Mouse (Mus musculus): Measurements from ENCODE around the gene Gm32717. TPM values are rescaled to one million over a fixed set of nuclear protein-coding genes. Genes with fewer than 3 reads are reported as not detected.
"Not testable (repeated sequence)": the region's sequence is repeated elsewhere in the genome, so short reads cannot be mapped to it uniquely, and the experiment has no call there.

The Gm32717 gene
- polyA plus RNA-seq, 1 experiment from 2014 or later: not detected

- H3K36me3 ChIP-seq: no peaks in the 10 kb centered on the region
- no peak within 1 kb of the TSS for H3K27ac ChIP-seq (ENCODE audit: poor library complexity, severe bottlenecking)
- no peaks in the 10 kb centered on the region for H3K9me3 ChIP-seq (replicated peaks)
- WGBS: 83% methylated on average over 4 of the region's 4 CpGs
- H3K9ac ChIP-seq: no peak within 1 kb of the TSS
- ATAC-seq (ENCODE audit: insufficient number of reproducible peaks, low FRiP score): no peak
- no peak within 1 kb of the TSS for H3K4me3 ChIP-seq
- H3K4me1 ChIP-seq (replicated peaks): no peaks in the 10 kb centered on the region
- no peaks in the 10 kb centered on the region for H3K27me3 ChIP-seq (replicated peaks)
- no peak within 1 kb of the TSS for H3K4me2 ChIP-seq
Measured at GRCm38 (mm10) chr10:118204642-118205041, 35.9 kb downstream of the Gm32717 start, which contains the start of gene Il22. Gene Il22, plus strand, starts transcription at chr10:118204942.

- H3K27me3 ChIP-seq (replicated peaks): not testable (repeated sequence)
Measured at GRCm38 (mm10) chr10:118195150-118195549, 45.4 kb downstream of the Gm32717 start.

More at GRCm38 (mm10) chr10:118195150-118195549, 45.4 kb downstream of the Gm32717 start:
- not testable (repeated sequence) for H3K9me3 ChIP-seq (replicated peaks); ATAC-seq (ENCODE audit: insufficient number of reproducible peaks, low FRiP score); H3K27ac ChIP-seq (ENCODE audit: poor library complexity, severe bottlenecking); H3K4me2 ChIP-seq; H3K4me3 ChIP-seq; H3K9ac ChIP-seq; H3K4me1 ChIP-seq (replicated peaks); H3K36me3 ChIP-seq
- 26% methylated on average over 3 of the region's 3 CpGs for WGBS

Other genes starting within 250 kb of the Gm32717 start
- gene Mdm1, start 99.0 kb downstream of the Gm32717 start, polyA plus RNA-seq (2016; fragmentation: Nextera tagmentation; extraction: Ambion mirVana): 17.4 and 21.3 TPM in 2 replicates
- not detected in 2 replicates for gene Il22, start 35.8 kb downstream of the Gm32717 start, polyA plus RNA-seq (2016; fragmentation: Nextera tagmentation; extraction: Ambion mirVana)
- not detected in 2 replicates for gene Gm32802, start 17.9 kb upstream of the Gm32717 start, polyA plus RNA-seq (2016; fragmentation: Nextera tagmentation; extraction: Ambion mirVana)
- not detected in 2 replicates for gene Iltifb, start 54.3 kb upstream of the Gm32717 start, polyA plus RNA-seq (2016; fragmentation: Nextera tagmentation; extraction: Ambion mirVana)
- not detected in 2 replicates for gene Gm9040, start 86.2 kb upstream of the Gm32717 start, polyA plus RNA-seq (2016; fragmentation: Nextera tagmentation; extraction: Ambion mirVana)
- not detected in 2 replicates for gene Gm9044, start 91.6 kb upstream of the Gm32717 start, polyA plus RNA-seq (2016; fragmentation: Nextera tagmentation; extraction: Ambion mirVana)
- gene Gm9045, start 97.1 kb upstream of the Gm32717 start, polyA plus RNA-seq (2016; fragmentation: Nextera tagmentation; extraction: Ambion mirVana): not detected in 2 replicates
- gene Gm9046, start 102.5 kb upstream of the Gm32717 start, polyA plus RNA-seq (2016; fragmentation: Nextera tagmentation; extraction: Ambion mirVana): not detected in 2 replicates
- gene Gm9048, start 107.9 kb upstream of the Gm32717 start, polyA plus RNA-seq (2016; fragmentation: Nextera tagmentation; extraction: Ambion mirVana): not detected in 2 replicates
- not detected in 2 replicates for gene Gm9049, start 113.3 kb upstream of the Gm32717 start, polyA plus RNA-seq (2016; fragmentation: Nextera tagmentation; extraction: Ambion mirVana)
- not detected in 2 replicates for gene Ifng, start 200.3 kb upstream of the Gm32717 start, polyA plus RNA-seq (2016; fragmentation: Nextera tagmentation; extraction: Ambion mirVana)